Mouse (Mus musculus) naive thymus-derived CD4-positive, alpha-beta T cell, adult 2 months (primary cell): ENCODE measurements around the gene Ptpra.
"Not testable (repeated sequence)": the region's sequence is repeated elsewhere in the genome, so short reads cannot be mapped to it uniquely, and the experiment has no call there.

Source experiments
- DNase-seq: peaks from one replicate; pipeline ENCODE4 v3.0.0-alpha.2; 2011; ENCODE audit warnings: low read depth

The Ptpra gene

DNA sequence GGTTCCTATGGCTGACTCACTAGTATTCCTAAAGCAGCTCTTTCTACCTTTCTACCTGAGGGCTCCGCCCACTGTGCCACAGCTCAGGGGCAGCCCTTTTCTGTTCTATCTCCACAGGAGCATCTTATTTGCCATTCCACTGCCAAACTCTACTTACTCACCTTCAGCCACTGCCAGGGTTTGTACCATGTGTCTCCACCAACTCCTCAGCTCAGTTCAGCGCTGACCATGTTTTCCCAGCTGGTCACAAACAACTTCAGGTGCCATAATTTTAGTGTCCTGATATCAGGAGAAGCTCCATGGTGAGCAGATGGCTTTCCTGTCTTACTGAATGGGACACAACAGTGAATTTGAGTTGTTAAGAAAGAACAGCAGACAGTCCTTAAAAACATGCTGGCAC lies 107.4 kb downstream of the Ptpra start:
- DNase-seq, result no peak

DNA sequence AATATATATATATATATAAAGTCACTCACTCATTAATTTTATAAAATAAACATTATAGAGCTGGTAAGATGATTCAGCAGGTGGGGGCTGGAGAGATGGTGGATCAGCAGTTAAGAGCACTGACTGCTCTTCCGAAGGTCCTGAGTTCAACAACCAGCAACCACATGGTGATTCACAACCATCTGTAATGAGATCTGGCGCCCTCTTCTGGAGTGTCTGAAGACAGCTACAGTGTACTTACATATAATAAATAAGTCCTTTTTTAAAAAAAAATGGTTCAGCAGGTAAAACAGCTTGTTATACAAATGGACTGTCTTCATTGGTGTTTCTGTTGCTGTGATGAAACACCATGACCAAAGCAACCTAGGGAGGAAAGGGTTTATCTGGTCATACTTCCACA lies 107.9 kb downstream of the Ptpra start:
- no peak for DNase-seq

DNA sequence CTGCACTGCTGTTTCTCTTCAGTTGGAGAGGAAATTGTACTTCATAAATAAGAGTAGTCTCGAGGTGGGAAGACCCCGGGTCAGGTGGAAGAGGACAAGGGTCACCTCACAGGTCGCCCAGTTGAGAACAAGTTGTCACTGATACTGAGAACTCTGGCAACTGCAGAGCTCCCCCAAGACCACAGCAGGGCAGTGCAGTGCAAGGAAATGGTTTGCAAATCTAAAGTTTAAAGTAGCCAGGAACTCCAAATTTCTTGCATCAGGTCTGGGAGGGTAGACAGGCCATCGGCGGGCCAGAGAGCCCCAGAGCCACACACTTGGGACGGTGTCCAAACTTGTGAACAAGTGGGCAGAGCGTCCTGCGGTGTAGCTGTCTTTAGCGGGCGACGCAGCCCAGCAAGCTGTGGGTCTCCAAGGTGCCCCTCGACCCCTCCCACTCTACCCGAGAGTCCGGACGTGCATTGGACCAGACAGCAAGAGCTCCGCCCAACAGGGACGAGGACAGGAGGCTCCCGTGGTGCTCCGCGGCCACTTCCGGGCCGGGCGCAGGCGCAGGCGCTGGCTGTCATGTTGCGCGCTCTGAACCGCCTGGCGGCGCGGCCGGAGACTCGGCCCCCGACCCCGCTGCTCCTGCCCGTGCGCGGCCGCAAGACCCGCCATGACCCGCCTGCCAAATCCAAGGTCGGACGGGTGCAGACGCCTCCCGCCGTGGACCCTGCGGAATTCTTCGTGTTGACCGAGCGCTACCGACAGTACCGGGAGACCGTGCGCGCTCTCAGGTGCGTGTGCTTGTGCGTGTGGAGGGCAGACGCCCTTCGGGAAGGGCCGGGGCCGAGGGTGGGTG lies 113.4 kb downstream of the Ptpra start, which contains the start of gene Mrps26:
Gene Mrps26, plus strand, starts transcription at position 531 of the 844 bp plus-strand sequence.
- peak; percentile 91 for DNase-seq

DNA sequence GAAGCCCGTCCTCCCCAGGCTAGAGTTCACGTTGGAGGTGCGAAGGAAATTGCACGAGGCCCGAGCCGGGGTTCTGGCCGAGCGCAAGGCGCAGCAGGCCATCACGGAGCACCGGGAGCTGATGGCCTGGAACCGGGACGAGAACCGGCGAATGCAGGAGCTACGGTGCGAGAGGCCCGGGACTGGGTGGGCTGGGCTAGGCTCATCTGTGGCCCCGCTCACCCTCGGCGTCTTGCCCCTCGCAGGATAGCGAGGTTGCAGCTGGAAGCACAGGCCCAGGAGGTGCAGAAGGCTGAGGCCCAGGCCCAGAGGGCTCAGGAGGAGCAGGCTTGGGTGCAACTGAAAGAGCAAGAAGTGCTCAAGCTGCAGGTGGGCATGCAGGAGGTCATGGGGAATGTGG lies 114.0 kb downstream of the Ptpra start:
- no peak for DNase-seq

DNA sequence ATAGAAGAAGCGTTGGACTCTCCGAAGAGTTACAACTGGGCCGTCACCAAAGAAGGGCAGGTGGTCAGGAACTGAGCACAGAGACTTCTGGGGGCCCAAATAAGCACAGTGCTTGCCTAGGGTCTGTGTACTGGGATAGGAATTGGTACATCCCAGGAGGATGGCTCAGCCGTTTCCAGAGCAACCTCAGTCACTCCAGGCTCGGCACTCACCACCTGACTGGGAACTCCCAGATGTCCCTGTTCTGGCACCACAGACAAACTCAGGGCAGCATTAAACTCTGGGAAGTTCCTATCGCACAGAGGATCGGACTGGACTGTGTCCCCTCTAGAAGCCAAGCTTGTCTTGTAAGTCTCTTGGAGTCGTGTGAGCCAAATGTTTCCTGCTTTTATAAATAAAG lies 114.9 kb downstream of the Ptpra start:
- no peak for DNase-seq

DNA sequence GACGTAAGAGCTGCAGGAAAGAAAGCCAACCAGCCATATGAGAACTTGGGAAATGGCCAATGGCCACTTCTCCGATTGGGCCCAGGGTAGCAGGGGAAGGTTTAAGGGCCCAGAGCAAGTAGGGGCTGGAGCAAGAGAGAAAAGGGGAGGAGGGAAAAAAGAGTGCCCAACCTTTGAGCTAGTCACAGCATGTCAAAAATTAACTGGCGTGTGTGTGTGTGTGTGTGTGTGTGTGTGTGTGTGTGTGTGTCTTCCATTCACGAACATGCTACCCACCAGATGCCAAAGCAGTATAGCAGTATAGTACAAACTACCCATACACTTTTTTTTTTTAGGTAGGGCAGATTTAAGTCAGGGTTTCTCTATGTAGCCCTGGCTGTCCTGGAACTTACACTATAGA lies 118.8 kb downstream of the Ptpra start:
- DNase-seq, result no peak

DNA sequence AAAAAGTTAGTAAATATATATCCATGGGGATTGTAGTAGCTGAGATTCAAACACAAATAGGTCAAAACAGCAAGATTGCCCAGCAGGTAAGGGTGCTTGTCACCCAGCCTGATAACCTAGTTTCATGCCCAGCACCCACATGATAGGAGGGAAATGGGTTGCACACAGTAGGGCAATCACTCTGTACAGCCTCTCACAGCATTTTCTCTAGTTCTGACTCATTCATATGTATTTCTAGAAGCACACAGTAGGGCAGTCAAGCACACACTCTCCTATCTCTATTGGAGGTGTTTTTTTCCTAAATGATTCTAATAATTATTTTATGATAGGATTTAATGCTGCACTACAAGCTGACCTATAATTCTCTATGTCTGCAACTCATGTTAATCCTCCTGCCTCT lies 119.8 kb downstream of the Ptpra start:
- DNase-seq, result no peak

DNA sequence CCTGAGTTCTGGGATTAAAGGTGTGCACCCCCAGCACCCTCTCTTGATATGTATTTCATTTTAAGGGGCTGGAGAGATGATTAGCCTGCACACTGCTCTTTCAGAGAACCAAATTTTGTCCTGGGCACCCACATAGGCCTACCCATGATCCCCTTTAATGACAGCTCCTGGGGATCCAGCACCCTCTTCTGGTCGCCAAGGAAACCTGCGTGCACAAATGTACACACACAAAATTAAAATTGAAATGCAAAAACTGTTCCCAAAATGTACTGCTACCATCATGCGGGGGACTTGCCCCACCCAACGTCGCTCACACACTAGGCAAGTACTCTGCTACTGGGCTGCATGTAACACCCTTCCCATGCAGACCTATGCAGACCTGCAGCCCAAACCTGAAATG lies 124.9 kb downstream of the Ptpra start:
- no peak for DNase-seq

DNA sequence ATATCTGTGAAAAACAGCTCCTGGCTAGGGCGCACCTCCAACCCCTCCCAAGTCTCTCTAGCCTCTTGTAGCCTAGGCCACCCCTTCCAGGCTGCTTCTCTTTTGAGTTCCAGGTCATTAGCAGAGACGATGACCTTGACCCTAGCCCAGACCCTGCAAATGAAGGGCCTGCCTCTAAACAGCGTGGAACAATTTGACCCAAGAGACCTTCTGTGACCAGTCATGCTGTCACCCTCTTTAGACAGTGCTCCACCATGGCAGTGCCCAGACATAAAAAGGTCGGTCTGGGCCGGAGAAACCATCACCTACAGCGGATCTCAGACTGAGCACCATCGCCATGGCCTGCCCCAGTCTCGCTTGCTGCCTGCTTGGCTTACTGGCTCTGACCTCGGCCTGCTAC lies 125.8 kb downstream of the Ptpra start, which contains the start of gene Oxt:
Gene Oxt, plus strand, starts transcription at position 301 of the 400 bp plus-strand sequence.
- DNase-seq, result no peak

DNA sequence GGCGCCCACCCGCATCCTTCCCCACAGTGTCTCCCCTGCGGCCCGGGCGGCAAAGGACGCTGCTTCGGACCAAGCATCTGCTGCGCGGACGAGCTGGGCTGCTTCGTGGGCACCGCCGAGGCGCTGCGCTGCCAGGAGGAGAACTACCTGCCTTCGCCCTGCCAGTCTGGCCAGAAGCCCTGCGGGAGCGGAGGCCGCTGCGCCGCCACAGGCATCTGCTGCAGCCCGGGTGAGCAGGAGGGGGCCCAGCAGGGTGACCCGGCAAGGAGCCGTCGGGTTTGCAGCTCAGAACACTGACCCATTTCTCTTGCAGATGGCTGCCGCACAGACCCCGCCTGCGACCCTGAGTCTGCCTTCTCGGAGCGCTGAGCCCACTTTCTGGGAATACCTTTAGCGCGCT lies 126.5 kb downstream of the Ptpra start:
- not testable (repeated sequence) for DNase-seq

DNA sequence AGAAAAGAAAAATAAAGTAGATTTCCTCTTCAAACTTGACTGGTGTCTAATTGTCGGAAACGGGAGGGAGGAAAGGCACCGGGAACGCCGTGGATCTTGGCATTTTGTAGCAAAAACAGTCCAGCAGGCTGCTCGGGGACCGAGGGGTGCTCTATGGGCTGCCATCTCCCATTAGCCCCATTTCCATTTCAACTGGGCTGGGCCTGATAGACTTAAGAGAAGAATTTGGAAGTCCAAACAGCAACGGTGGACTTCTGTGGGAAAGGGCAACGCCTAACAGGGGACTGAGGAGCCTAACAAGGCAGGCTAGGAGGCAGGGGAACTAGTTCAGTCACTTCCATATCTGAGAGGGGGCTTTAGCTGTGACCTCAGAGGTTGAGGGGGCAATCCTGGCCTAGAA lies 126.9 kb downstream of the Ptpra start:
- no peak for DNase-seq

DNA sequence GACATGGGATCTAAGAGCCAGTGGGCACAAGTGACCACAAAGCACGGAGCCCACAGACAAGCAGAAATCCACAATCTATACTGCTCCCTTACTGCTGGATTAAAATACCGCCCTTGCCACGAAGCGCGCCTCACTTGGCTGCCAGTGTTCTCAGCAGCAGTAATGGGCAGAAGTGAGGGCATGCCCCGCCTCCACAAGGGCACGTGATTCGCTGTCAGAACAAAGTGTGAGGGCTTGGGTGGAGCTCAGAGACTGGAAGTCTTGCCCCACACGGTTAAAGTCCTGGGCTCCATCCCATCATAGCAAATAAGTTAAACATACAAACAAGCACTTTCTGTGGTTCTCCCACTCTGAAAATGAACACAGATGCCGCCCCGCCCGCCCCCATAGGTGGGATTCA lies 127.6 kb downstream of the Ptpra start:
- DNase-seq, result peak; percentile 70

DNA sequence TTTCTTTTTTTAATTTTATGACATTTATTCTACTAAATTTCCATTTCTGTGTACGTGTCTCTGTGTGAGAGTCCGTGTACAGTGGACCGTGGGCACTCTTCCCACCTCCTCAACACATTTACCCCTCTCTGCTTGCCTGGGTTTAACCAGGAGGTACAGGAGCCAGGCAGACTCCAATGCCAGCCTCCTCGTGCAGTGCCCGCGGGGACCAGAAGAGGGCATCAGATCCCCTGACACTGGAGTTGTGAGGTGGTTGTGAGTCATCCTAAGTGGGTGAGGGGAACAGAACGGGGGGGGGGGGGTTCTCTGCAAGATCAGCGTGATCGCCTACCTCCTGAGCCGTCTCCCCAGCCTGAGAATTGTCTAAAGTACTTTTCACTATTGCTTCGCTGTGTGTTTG lies 128.1 kb downstream of the Ptpra start:
- DNase-seq, result peak; percentile 79

DNA sequence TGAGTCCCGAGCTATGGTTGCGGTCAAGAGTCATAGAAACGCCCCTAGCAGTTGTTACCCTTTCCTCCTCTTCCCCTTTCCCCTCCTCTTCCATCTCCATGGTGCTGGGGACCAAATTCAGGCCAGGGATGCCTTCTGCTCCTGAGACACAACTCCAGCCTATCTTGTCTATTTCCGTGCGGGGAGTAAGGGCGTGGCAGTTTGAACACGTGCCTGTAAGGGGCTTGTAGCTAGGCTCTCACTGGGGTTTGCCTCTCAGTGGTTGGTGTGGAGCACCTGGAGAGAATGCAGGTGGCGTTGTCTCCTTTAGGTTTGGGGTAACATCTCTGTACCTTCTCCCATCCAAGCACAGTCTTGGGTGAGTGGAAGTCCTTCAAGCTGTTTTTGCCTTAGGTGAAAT lies 129.7 kb downstream of the Ptpra start:
- DNase-seq, result no peak

DNA sequence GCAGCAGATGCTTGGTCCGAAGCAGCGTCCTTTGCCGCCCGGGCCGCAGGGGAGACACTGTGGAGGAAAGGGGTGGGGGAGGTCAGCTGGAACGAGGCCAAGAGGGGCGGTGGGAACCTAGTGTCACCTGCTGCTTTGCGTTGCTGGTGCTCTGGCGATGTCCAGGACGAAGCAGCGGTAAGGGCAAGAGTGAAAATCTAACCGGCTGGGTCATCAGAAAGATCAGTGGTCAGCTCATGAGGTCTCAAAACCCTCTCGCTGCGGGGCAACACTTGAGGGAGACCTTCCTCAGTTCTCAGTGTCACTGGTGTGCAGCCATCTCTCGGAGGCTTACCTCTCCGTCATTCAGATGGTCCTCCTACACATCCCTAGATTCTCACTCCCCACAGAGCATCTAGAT lies 131.1 kb downstream of the Ptpra start:
- DNase-seq, result no peak

DNA sequence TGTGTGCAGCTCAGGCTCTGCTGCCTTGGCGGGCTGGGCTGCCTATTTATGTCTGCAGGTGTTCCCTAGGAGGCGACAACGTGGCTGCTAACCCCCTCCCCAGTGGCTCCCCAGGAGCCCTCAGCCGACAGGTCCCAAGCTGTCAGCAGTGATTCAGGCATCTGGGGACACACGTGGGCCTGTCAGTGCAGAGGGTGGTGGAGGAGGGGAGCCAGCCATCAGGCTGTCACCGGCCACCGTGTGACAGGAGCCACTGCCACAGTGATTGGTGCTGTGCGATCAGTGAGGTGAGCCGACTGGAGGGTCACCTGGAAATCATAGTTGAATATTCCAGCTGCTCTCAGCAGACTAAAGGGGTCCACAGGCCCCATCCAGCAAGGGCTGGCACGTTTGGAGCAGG lies 132.5 kb downstream of the Ptpra start, which contains the start of gene Avp:
Gene Avp, minus strand, starts transcription at position 3 of the 400 bp plus-strand sequence.
- no peak for DNase-seq

DNA sequence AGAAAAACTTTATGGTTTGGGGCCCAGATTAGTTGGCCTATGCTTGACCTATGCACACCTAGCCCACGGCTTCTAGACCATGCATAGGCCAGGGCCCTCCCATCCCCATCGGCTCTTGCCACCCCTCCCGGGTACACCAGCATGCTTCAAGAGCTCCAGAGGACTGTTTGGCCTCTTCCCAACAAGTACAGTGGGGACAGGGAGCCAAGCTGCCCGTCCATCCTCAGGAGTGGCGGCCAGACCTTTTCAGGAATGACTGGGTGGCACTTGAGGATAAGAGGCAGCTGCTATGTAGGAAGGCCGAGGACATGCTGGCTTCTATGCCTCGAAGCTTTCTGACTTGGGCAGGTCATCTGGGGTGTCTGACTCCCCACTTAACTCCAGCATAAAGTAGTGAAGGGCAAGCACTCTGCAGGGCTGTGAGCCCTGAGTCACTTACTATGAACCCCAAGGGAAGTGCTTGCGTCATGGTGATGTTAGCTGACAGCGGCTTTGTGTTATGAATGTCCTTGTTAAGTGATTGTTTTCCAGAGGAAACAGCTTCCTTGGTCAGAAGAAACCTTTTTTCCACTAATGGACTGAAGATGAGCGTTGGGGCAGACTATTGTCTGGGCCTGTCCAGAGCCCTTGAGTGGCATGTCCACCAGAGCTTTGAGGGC lies 134.0 kb downstream of the Ptpra start:
- no peak for DNase-seq

DNA sequence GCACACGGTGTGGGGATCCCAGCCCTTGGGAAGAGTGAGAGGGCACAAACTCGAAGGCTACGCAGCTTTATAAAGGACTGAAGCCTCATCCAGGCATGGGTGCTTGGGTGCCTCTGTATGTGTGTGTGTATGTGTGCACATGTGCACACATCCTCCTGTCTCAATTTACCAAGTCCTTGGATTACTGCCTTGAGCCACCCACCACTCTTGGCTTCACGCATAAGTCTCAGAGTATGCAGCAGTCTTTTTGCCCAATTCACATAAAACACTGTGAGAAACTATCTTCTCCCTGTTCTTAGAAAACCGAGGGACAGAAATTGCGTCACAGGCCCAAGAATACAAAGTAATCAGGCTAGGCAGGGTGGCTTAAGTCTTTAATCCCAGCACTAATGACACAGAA lies 135.9 kb downstream of the Ptpra start:
- DNase-seq, result no peak

DNA sequence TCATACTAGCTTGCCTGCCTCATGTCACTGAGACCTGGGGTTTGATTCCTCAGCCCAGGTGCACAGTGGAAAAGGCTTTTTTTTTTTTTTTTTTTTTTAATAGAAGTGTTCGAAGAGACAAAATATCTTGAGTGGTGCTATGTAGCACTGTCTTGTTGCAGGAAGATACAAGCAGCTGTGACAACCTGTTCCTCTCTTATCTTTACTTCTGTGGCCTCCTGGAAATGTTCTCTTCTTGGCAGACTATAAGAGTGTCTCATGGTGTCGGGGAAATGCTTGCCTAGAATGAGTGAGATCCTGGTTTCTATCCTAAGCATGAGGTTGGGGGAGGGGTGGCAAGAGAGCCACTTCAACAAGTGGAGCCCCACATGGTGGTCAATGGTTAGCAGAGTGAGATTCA lies 138.3 kb downstream of the Ptpra start:
- no peak for DNase-seq

DNA sequence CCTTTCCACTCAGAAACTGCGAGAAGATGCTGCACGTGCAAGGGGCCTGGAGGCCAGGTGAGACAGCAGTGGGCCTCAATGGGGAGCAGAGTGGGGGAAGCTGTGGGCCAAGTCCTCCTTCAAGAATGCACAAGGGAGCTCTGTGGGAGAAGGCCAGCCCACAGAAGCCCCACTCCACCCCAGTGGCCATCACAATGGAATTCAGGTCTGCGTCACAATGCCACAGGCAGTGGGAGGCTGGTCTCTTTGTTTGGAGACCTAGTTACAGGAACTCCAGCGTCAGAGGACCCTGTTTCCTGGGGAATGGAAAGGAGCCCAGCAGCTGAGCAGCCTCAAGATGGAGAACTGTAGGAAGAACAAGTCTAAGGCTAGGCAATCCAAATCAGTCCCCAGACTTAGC lies 139.1 kb downstream of the Ptpra start:
- no peak for DNase-seq

DNA sequence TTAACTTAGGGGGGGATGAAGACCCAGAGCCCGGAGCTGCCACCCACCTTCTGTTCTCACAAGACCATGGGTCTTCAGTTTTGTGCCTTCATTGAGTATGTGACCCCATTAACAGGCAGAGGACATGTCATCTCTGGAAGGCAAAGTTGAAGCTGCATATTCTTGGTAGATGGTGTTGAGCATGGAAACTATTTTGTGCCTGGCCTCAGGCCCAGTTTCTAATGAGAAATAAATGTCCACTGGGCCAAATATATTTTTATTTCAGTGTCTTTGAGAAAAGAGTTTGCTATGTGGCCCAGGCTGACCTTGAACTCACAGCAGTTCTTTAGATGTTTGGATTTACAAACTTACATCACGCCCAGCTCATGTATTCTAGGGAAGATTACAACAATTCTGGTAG lies 139.7 kb downstream of the Ptpra start:
- no peak for DNase-seq

DNA sequence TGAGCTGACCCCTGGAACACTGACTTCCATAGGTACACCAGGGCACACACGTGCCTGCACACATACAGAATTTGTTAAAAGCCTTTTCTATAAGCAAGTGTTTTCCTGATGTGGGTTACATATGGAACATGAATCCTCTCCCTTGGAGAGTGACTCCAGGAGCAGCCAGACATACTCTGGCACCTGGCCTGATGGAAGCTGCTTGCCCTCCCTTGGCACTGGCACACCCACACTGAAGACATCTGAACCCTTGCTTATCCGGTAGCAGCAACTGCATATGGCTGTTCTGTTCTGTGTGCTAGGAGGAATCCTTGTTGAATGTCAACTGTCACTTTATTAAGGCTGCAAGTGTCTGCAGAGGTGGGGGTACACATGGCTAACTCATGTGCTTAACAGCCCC lies 140.9 kb downstream of the Ptpra start:
- no peak for DNase-seq

DNA sequence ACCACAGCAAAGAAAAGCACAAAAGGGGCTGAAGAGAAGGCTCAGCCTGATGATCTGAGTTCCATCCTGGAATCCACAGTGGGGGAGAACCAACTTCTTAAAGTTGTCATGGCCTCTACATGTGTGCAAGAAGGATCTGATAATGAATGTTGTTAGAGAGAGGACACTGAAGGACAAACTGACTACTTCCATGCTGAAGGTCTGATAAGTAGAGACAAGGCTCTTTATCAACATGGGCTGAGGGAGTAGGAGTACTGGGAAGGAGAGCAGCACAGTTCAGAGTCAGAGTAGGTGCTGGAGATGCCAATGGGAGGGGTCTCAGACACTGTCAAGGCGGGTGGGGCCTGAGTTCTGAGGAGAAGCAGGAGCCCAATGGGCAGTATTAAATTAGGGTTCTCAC lies 145.5 kb downstream of the Ptpra start:
- DNase-seq, result no peak

DNA sequence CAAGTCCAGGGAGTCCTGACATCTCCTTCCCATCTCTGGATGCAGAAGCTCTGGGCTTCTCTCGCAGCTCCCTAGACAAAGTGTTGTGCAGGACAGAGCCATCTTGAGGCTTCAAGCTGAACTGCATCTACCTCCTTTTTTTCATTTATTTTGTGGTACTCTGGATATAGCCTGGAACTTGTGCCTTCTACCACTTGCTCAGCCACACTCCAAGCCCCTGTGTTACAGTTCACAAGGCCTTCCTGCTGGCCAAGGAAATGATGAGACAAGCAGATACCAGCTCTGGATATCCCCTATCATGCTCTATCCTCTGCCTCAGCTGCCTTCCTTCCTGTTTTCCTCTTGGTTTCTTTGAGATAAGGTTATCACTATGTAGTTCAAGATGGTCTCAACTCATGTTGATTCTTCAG lies 147.5 kb downstream of the Ptpra start:
- DNase-seq, result peak; percentile 47
